Mouse (Mus musculus) intestine, embryonic 15.5 days (tissue): ENCODE measurements around the gene Rps6kb2. TPM values are rescaled to one million over a fixed set of nuclear protein-coding genes. Genes with fewer than 3 reads are reported as not detected.

Experiments used
- ATAC-seq: fragments of 200-750 bp; cut with Nextera tagmentation; 2 replicates; pipeline ENCODE4 v1.8.0; 2017; ENCODE audit warnings: moderate TSS enrichment, moderate library complexity
- H3K27ac ChIP-seq: fragments of 300-500 bp; sonication (generic); 2 replicates; pipeline ENCODE4 v1.5.1; 2015; ENCODE audit warnings: mild to moderate bottlenecking, inconsistent platforms
- H3K27me3 ChIP-seq: fragments of 300-500 bp; sonication (generic); replicated peaks from 2 replicates; pipeline ENCODE4 v1.6.1; 2015; ENCODE audit warnings: inconsistent platforms
- H3K36me3 ChIP-seq: fragments of 300-500 bp; sonication (generic); 2 replicates; pipeline ENCODE4 v1.6.1; 2015; ENCODE audit warnings: inconsistent platforms
- H3K4me1 ChIP-seq: fragments of 300-500 bp; sonication (generic); replicated peaks from 2 replicates; pipeline ENCODE4 v1.6.1; 2015; ENCODE audit warnings: inconsistent platforms
- H3K4me2 ChIP-seq: fragments of 300-500 bp; sonication (generic); replicated peaks from 2 replicates; pipeline ENCODE4 v1.6.1; 2015; ENCODE audit warnings: mild to moderate bottlenecking, inconsistent platforms
- H3K4me3 ChIP-seq: fragments of 300-500 bp; sonication (generic); replicated peaks from 2 replicates; pipeline ENCODE4 v1.5.1; 2015; ENCODE audit warnings: inconsistent platforms
- H3K9ac ChIP-seq: fragments of 300-500 bp; sonication (generic); 2 replicates; pipeline ENCODE4 v1.6.1; 2015; ENCODE audit warnings: inconsistent platforms
- H3K9me3 ChIP-seq: fragments of 300-500 bp; sonication (generic); 2 replicates; pipeline ENCODE4 v1.6.1; 2016; ENCODE audit warnings: inconsistent platforms
- WGBS: fragments of 180-500 bp; shearing (Covaris S2); methylation state at CpG from one replicate; pipeline ENCODE4 v1.1.7; 2015; 5-methylcytosine and 5-hydroxymethylcytosine counted together
- polyA plus RNA-seq: library from polyadenylated mRNA; unstranded; fragments of >200 nt; fragmentation: Nextera tagmentation; extraction: Ambion mirVana; gene quantifications from 2 replicates; pipeline ENCODE4 v1.2.1, GENCODE M21; 2015

Rps6kb2 gene
- polyA plus RNA-seq, 1 experiment from 2014 or later: 40.7 TPM

- Histone ChIP-seq H3K27me3 (no peaks in the 10 kb centered on the region), H3K9ac (no peak overlapping the region), H3K36me3 (peaks cover 32% of the 10 kb centered on the region), H3K9me3 (no peaks in the 10 kb centered on the region), H3K4me1 (peaks cover 52% of the 10 kb centered on the region), H3K4me3 (no peak overlapping the region), H3K27ac (peak overlapping the region; percentile 18; the same call in 1 of the 2 replicates), H3K4me2 (no peak overlapping the region)
- no peak for ATAC-seq
- WGBS: 49% methylated on average over 2 of the region's 2 CpGs
These were observed 32.9 kb upstream of the Rps6kb2 start for GRCm38 (mm10) chr19:4196048-4196447.

- H3K4me1 ChIP-seq: peaks cover 48% of the 10 kb centered on the region
- H3K27ac ChIP-seq: no peak overlapping the region
- H3K36me3 ChIP-seq: peaks cover 32% of the 10 kb centered on the region
- no peak overlapping the region for H3K9ac ChIP-seq
- H3K27me3 ChIP-seq: no peaks in the 10 kb centered on the region
- H3K9me3 ChIP-seq: no peaks in the 10 kb centered on the region
- no peak for ATAC-seq
- no peak overlapping the region for H3K4me2 ChIP-seq
- 69% methylated on average over 12 of the region's 12 CpGs for whole genome bisulfite sequencing
- H3K4me3 ChIP-seq: no peak overlapping the region
These were observed 31.9 kb upstream of the Rps6kb2 start for GRCm38 (mm10) chr19:4194776-4195650.

- H3K27ac ChIP-seq: no peak overlapping the region
- no peak overlapping the region; the same call in 1 of the 2 replicates for H3K9ac ChIP-seq
- H3K36me3 ChIP-seq: peaks cover 31% of the 10 kb centered on the region
- no peaks in the 10 kb centered on the region for H3K27me3 ChIP-seq
- H3K4me3 ChIP-seq: 0 out of 2 replicates have a peak overlapping the region, but pooled peaks have one; percentile 87
- ATAC-seq: no peak
- peaks cover 47% of the 10 kb centered on the region for H3K4me1 ChIP-seq
- 80% methylated on average over 8 of the region's 8 CpGs for WGBS
- no peaks in the 10 kb centered on the region for H3K9me3 ChIP-seq
- H3K4me2 ChIP-seq: peak overlapping the region; percentile 74; the same call in 1 of the 2 replicates
These were observed 31.0 kb upstream of the Rps6kb2 start for GRCm38 (mm10) chr19:4194021-4194724.

GRCm38 (mm10) chr19:4193129-4193528 is 30.0 kb upstream of the Rps6kb2 start:
- peaks cover 47% of the 10 kb centered on the region for H3K4me1 ChIP-seq
- peak overlapping the region; percentile 98 for H3K9ac ChIP-seq
- H3K9me3 ChIP-seq: no peaks in the 10 kb centered on the region
- no peaks in the 10 kb centered on the region for H3K27me3 ChIP-seq
- peak overlapping the region; percentile 74 for H3K4me2 ChIP-seq
- peak overlapping the region; percentile 87 for H3K4me3 ChIP-seq
- peaks cover 23% of the 10 kb centered on the region for H3K36me3 ChIP-seq
- 0 out of 2 replicates have a peak overlapping the region, but pooled peaks have one; percentile 96 for H3K27ac ChIP-seq
- WGBS: 40% methylated on average over 6 of the region's 6 CpGs
- ATAC-seq: no peak

GRCm38 (mm10) chr19:4192251-4192985 is 29.3 kb upstream of the Rps6kb2 start:
- Histone ChIP-seq H3K27ac (peak overlapping the region; percentile 96), H3K4me3 (peak overlapping the region; percentile 87), H3K9me3 (no peaks in the 10 kb centered on the region), H3K27me3 (no peaks in the 10 kb centered on the region), H3K4me2 (peak overlapping the region; percentile 74), H3K4me1 (peaks cover 43% of the 10 kb centered on the region), H3K36me3 (peaks cover 23% of the 10 kb centered on the region), H3K9ac (peak overlapping the region; percentile 98)
- ATAC-seq: peak; percentile 68
- WGBS: under 1% methylated on average over 51 of the region's 52 CpGs

- H3K9me3 ChIP-seq: no peaks in the 10 kb centered on the region
- WGBS: 2% methylated on average over 43 of the region's 47 CpGs
- ATAC-seq: peak; percentile 95
- peak within 1 kb of the TSS; percentile 98 for H3K9ac ChIP-seq
- peaks cover 23% of the 10 kb centered on the region for H3K36me3 ChIP-seq
- H3K27ac ChIP-seq: peak within 1 kb of the TSS; percentile 96
- peak within 1 kb of the TSS; percentile 87 for H3K4me3 ChIP-seq
- no peaks in the 10 kb centered on the region for H3K27me3 ChIP-seq
- H3K4me2 ChIP-seq: peak within 1 kb of the TSS; percentile 74
- H3K4me1 ChIP-seq: peaks cover 37% of the 10 kb centered on the region
These were observed 28.5 kb upstream of the Rps6kb2 start, which contains the start of gene Ppp1ca for GRCm38 (mm10) chr19:4191528-4192250. TSS of gene Ppp1ca (plus strand) at chr19:4192065.

- Histone ChIP-seq H3K9ac (peak within 1 kb of the TSS; percentile 98), H3K9me3 (no peaks in the 10 kb centered on the region), H3K4me1 (peaks cover 29% of the 10 kb centered on the region), H3K4me3 (peak within 1 kb of the TSS; percentile 87), H3K27ac (peak within 1 kb of the TSS; percentile 96), H3K27me3 (no peaks in the 10 kb centered on the region), H3K4me2 (peak within 1 kb of the TSS; percentile 74), H3K36me3 (peaks cover 19% of the 10 kb centered on the region; the same call in 1 of the 2 replicates)
- 32% methylated on average over 4 of the region's 4 CpGs for whole genome bisulfite sequencing
- peak; percentile 4; the same call in 1 of the 2 replicates for ATAC-seq
These were observed 27.7 kb upstream of the Rps6kb2 start, which contains the start of gene Tbc1d10c for GRCm38 (mm10) chr19:4190831-4191334. TSS of gene Tbc1d10c (minus strand) at chr19:4191284.

- ATAC-seq: no peak
- Histone ChIP-seq H3K9ac (no peak overlapping the region), H3K4me3 (no peak overlapping the region), H3K4me2 (no peak overlapping the region), H3K9me3 (no peaks in the 10 kb centered on the region), H3K27me3 (no peaks in the 10 kb centered on the region), H3K27ac (no peak overlapping the region), H3K36me3 (peaks cover 3% of the 10 kb centered on the region; the same call in 1 of the 2 replicates), H3K4me1 (peaks cover 30% of the 10 kb centered on the region)
- 88% methylated on average over 12 of the region's 12 CpGs for WGBS
These were observed 26.0 kb upstream of the Rps6kb2 start for GRCm38 (mm10) chr19:4189051-4189620.

GRCm38 (mm10) chr19:4187303-4187702 is 24.1 kb upstream of the Rps6kb2 start:
- ATAC-seq: no peak
- Histone ChIP-seq H3K27ac (no peak overlapping the region), H3K4me3 (no peak overlapping the region), H3K36me3 (no peaks in the 10 kb centered on the region), H3K4me2 (no peak overlapping the region), H3K9me3 (no peaks in the 10 kb centered on the region), H3K4me1 (peaks cover 18% of the 10 kb centered on the region), H3K9ac (no peak overlapping the region), H3K27me3 (no peaks in the 10 kb centered on the region)
- WGBS: 68% methylated on average over 3 of the region's 3 CpGs

- no peak; the same call in 1 of the 2 replicates for ATAC-seq
- Histone ChIP-seq H3K4me1 (peaks cover 12% of the 10 kb centered on the region), H3K9ac (no peak overlapping the region), H3K36me3 (no peaks in the 10 kb centered on the region), H3K27me3 (no peaks in the 10 kb centered on the region), H3K4me3 (no peak overlapping the region), H3K27ac (no peak overlapping the region), H3K4me2 (no peak overlapping the region), H3K9me3 (no peaks in the 10 kb centered on the region)
- WGBS: 47% methylated on average over 15 of the region's 15 CpGs
These were observed 22.1 kb upstream of the Rps6kb2 start for GRCm38 (mm10) chr19:4184976-4185975.
